Mouse (Mus musculus) ES-Bruce4 (cell line): ENCODE results near the gene Fam129b.

ENCODE experiments used
- CTCF ChIP-seq: IDR thresholded peaks from one replicate; pipeline ENCODE4 v1.8.1; 2011; ENCODE audit warnings: low read depth, low read length
- POLR2A ChIP-seq: IDR thresholded peaks from one replicate; pipeline ENCODE4 v1.8.1; 2011; ENCODE audit warnings: low read length; ENCODE audit not compliant: insufficient read depth

- TF ChIP-seq CTCF, result no peak
- no peak for TF ChIP-seq POLR2A
Measured at GRCm38 (mm10) chr2:32888551-32888950, 12.6 kb downstream of the Fam129b start.
